Mouse (Mus musculus) neural tube, embryonic 11.5 days (tissue): ENCODE data around the gene Ddhd1. TPM values are rescaled to one million over a fixed set of nuclear protein-coding genes. Genes with fewer than 3 reads are reported as not detected.
"Not testable (repeated sequence)": the region's sequence is repeated elsewhere in the genome, so short reads cannot be mapped to it uniquely, and the experiment has no call there.

Experiments
- ATAC-seq: fragments of 200-750 bp; cut with Nextera tagmentation; 2 replicates; pipeline ENCODE4 v1.8.0; 2017; ENCODE audit warnings: moderate number of reproducible peaks, mild to moderate bottlenecking, moderate TSS enrichment, moderate library complexity; ENCODE audit not compliant: insufficient read depth, low FRiP score, low TSS enrichment
- DNase-seq: peaks from one replicate; pipeline ENCODE4 v3.0.0-alpha.2; 2015; ENCODE audit warnings: low spot score
- H3K27ac ChIP-seq: fragments of 300-500 bp; sonication (generic); 2 replicates; pipeline ENCODE4 v1.5.1; 2014; ENCODE audit warnings: low read depth, mild to moderate bottlenecking, low read length
- H3K27me3 ChIP-seq: fragments of 300-500 bp; sonication (generic); 2 replicates; pipeline ENCODE4 v1.6.1; 2014; ENCODE audit warnings: mild to moderate bottlenecking, low read length, mixed read lengths; ENCODE audit not compliant: control insufficient read depth, insufficient read depth
- H3K36me3 ChIP-seq: fragments of 300-500 bp; sonication (generic); 2 replicates; pipeline ENCODE4 v1.6.1; 2014; ENCODE audit warnings: mild to moderate bottlenecking, low read length, moderate library complexity, mixed read lengths; ENCODE audit not compliant: control insufficient read depth, insufficient read depth
- H3K4me1 ChIP-seq: fragments of 300-500 bp; sonication (generic); 2 replicates; pipeline ENCODE4 v1.6.1; 2014; ENCODE audit warnings: low read length, mixed read lengths; ENCODE audit not compliant: control insufficient read depth, insufficient read depth
- H3K4me2 ChIP-seq: fragments of 300-500 bp; sonication (generic); 2 replicates; pipeline ENCODE4 v1.6.1; 2014; ENCODE audit warnings: low read depth, mild to moderate bottlenecking, moderate library complexity
- H3K4me3 ChIP-seq: fragments of 300-500 bp; sonication (generic); 2 replicates; pipeline ENCODE4 v1.5.1; 2014; ENCODE audit warnings: low read depth, low read length
- H3K9ac ChIP-seq: fragments of 300-500 bp; sonication (generic); 2 replicates; pipeline ENCODE4 v1.6.1; 2014; ENCODE audit warnings: mild to moderate bottlenecking, low read length
- H3K9me3 ChIP-seq: fragments of 300-500 bp; sonication (generic); 2 replicates; pipeline ENCODE4 v1.6.1; 2016; ENCODE audit warnings: low read length; ENCODE audit not compliant: control insufficient read depth
- WGBS: fragments of 180-500 bp; shearing (Covaris S2); extraction: QIAGEN DNeasy Blood & Tissue Kit; methylation state at CpG from one replicate; pipeline ENCODE4 v1.1.7; 2014; 5-methylcytosine and 5-hydroxymethylcytosine counted together
- polyA plus RNA-seq: library from polyadenylated mRNA; unstranded; fragments of >200 nt; fragmentation: Nextera tagmentation; extraction: Ambion mirVana; gene quantifications from 2 replicates; pipeline ENCODE4 v1.2.1, GENCODE M21; 2014

The Ddhd1 gene
- polyA plus RNA-seq, 1 experiment from 2014 or later, result 17.0 TPM

GRCm38 (mm10) chr14:45580923-45581827 is 76.8 kb downstream of the Ddhd1 start:
- not testable (repeated sequence) for DNase-seq, H3K9ac ChIP-seq, H3K27ac ChIP-seq, H3K36me3 ChIP-seq, ATAC-seq, H3K4me1 ChIP-seq, H3K4me2 ChIP-seq, H3K9me3 ChIP-seq, H3K27me3 ChIP-seq, H3K4me3 ChIP-seq
- 89% methylated on average over 3 of the region's 3 CpGs for WGBS

- WGBS, result 23% methylated on average over 23 of the region's 33 CpGs
- Histone ChIP-seq H3K36me3 (no peaks in the 10 kb centered on the region), H3K9me3 (no peaks in the 10 kb centered on the region), H3K4me2 (peak overlapping the region; percentile 42), H3K9ac (0 out of 2 replicates have a peak overlapping the region, but pooled peaks have one; percentile 26), H3K27ac (no peak overlapping the region), H3K4me3 (peak overlapping the region; percentile 26), H3K4me1 (peaks cover 5% of the 10 kb centered on the region; the same call in 1 of the 2 replicates), H3K27me3 (no peaks in the 10 kb centered on the region)
- peak; percentile 83 for DNase-seq
- ATAC-seq, result 0 out of 2 replicates have a peak, but pooled peaks have one; percentile 9
These were observed 91.6 kb downstream of the Ddhd1 start for GRCm38 (mm10) chr14:45566066-45566937.

- WGBS, result 6% methylated on average over 20 of the region's 20 CpGs
- peaks cover 5% of the 10 kb centered on the region; the same call in 1 of the 2 replicates for H3K4me1 ChIP-seq
- peak overlapping the region; percentile 42 for H3K4me2 ChIP-seq
- DNase-seq (peak; percentile 57), ATAC-seq (0 out of 2 replicates have a peak, but pooled peaks have one; percentile 29)
- H3K27me3 ChIP-seq, result no peaks in the 10 kb centered on the region
- H3K27ac ChIP-seq, result no peak overlapping the region
- H3K9ac ChIP-seq, result peak overlapping the region; percentile 33; the same call in 1 of the 2 replicates
- no peaks in the 10 kb centered on the region for H3K9me3 ChIP-seq
- H3K36me3 ChIP-seq, result no peaks in the 10 kb centered on the region
- H3K4me3 ChIP-seq, result 0 out of 2 replicates have a peak overlapping the region, but pooled peaks have one; percentile 6
These were observed 92.5 kb downstream of the Ddhd1 start for GRCm38 (mm10) chr14:45565216-45566065.

- H3K4me2 ChIP-seq, result no peak overlapping the region
- no peak overlapping the region for H3K27ac ChIP-seq
- ATAC-seq (no peak), DNase-seq (no peak)
- H3K9ac ChIP-seq, result no peak overlapping the region
- H3K9me3 ChIP-seq, result no peaks in the 10 kb centered on the region
- 100% methylated on average over 1 of the region's 1 CpGs for WGBS
- H3K27me3 ChIP-seq, result no peaks in the 10 kb centered on the region
- no peaks in the 10 kb centered on the region for H3K36me3 ChIP-seq
- no peak overlapping the region for H3K4me3 ChIP-seq
- H3K4me1 ChIP-seq, result peaks cover 5% of the 10 kb centered on the region; the same call in 1 of the 2 replicates
These were observed 94.4 kb downstream of the Ddhd1 start for GRCm38 (mm10) chr14:45563577-45563976.

- no peaks in the 10 kb centered on the region for H3K9me3 ChIP-seq
- no peak overlapping the region for H3K4me3 ChIP-seq
- H3K9ac ChIP-seq, result no peak overlapping the region
- DNase-seq, result no peak
- H3K4me1 ChIP-seq, result peaks cover 5% of the 10 kb centered on the region; the same call in 1 of the 2 replicates
- H3K27ac ChIP-seq, result no peak overlapping the region
- 92% methylated on average over 6 of the region's 6 CpGs for WGBS
- ATAC-seq, result no peak
- no peaks in the 10 kb centered on the region for H3K36me3 ChIP-seq
- no peaks in the 10 kb centered on the region for H3K27me3 ChIP-seq
- H3K4me2 ChIP-seq, result no peak overlapping the region
These were observed 96.3 kb downstream of the Ddhd1 start for GRCm38 (mm10) chr14:45561681-45562080.

- 74% methylated on average over 1 of the region's 1 CpGs for WGBS
- Histone ChIP-seq H3K4me1 (no peaks in the 10 kb centered on the region), H3K36me3 (no peaks in the 10 kb centered on the region), H3K27ac (no peak overlapping the region), H3K4me2 (no peak overlapping the region), H3K27me3 (no peaks in the 10 kb centered on the region), H3K4me3 (no peak overlapping the region), H3K9ac (no peak overlapping the region), H3K9me3 (no peaks in the 10 kb centered on the region)
- DNase-seq (no peak), ATAC-seq (no peak)
These were observed 98.9 kb downstream of the Ddhd1 start for GRCm38 (mm10) chr14:45559018-45559417.

GRCm38 (mm10) chr14:45554336-45554735 is 103.6 kb downstream of the Ddhd1 start:
- ATAC-seq (no peak), DNase-seq (no peak)
- Histone ChIP-seq H3K4me2 (no peak overlapping the region), H3K4me3 (no peak overlapping the region), H3K4me1 (no peaks in the 10 kb centered on the region), H3K36me3 (no peaks in the 10 kb centered on the region), H3K27ac (no peak overlapping the region), H3K27me3 (no peaks in the 10 kb centered on the region), H3K9me3 (no peaks in the 10 kb centered on the region), H3K9ac (no peak overlapping the region)
- 92% methylated on average over 6 of the region's 6 CpGs for WGBS

- ATAC-seq, result no peak
- Histone ChIP-seq H3K4me2 (no peak overlapping the region), H3K36me3 (no peaks in the 10 kb centered on the region), H3K9me3 (no peaks in the 10 kb centered on the region), H3K4me3 (no peak overlapping the region), H3K27ac (no peak overlapping the region), H3K27me3 (no peaks in the 10 kb centered on the region), H3K9ac (no peak overlapping the region), H3K4me1 (no peaks in the 10 kb centered on the region)
- DNase-seq, result no peak
- 92% methylated on average over 2 of the region's 2 CpGs for WGBS
These were observed 104.1 kb downstream of the Ddhd1 start for GRCm38 (mm10) chr14:45553854-45554253.
